Mouse (Mus musculus): ENCODE data around the gene 1110051M20Rik. TPM values are rescaled to one million over a fixed set of nuclear protein-coding genes. Genes with fewer than 3 reads are reported as not detected.

Gene 1110051M20Rik
- polyA plus RNA-seq, 1 experiment from 2014 or later, result 46.3 TPM

GRCm38 (mm10) chr2:91320559-91321529, 123.7 kb downstream of the 1110051M20Rik start:
- Histone ChIP-seq H3K27me3 (ENCODE audit: control insufficient read depth, insufficient read depth, low read length) (no peaks in the 10 kb centered on the region), H3K36me3 (ENCODE audit: control insufficient read depth, insufficient read depth, low read length) (no peaks in the 10 kb centered on the region), H3K27ac (replicated peaks in 1 of 2; ENCODE audit: control insufficient read depth in 1 of 2, insufficient read depth in 1 of 2, low read depth in 2 of 2, low read length in 2 of 2) (no peak overlapping the region), H3K4me2 (ENCODE audit: low read length) (no peak overlapping the region), H3K9ac (ENCODE audit: low read length) (no peak overlapping the region), H3K4me3 (ENCODE audit: control insufficient read depth in 1 of 2, insufficient read depth in 1 of 2, low read depth in 1 of 2, low read length in 2 of 2) (no peak overlapping the region), H3K4me1 (ENCODE audit: control insufficient read depth in 2 of 2, insufficient read depth in 2 of 2, low read length in 2 of 2) (no peaks in the 10 kb centered on the region), H3K9me3 (ENCODE audit: control insufficient read depth, low read length) (no peaks in the 10 kb centered on the region)
- WGBS, result 67% methylated on average over 10 of the region's 10 CpGs
- no peak for ATAC-seq (ENCODE audit: insufficient number of reproducible peaks, insufficient read depth, low FRiP score, low read depth)

GRCm38 (mm10) chr2:91314184-91314583, 130.3 kb downstream of the 1110051M20Rik start:
- H3K9me3 ChIP-seq (ENCODE audit: control insufficient read depth, low read length), result no peaks in the 10 kb centered on the region
- no peak overlapping the region for H3K4me3 ChIP-seq (ENCODE audit: control insufficient read depth in 1 of 2, insufficient read depth in 1 of 2, low read depth in 1 of 2, low read length in 2 of 2)
- no peaks in the 10 kb centered on the region for H3K36me3 ChIP-seq (ENCODE audit: control insufficient read depth, insufficient read depth, low read length)
- H3K27ac ChIP-seq (replicated peaks in 1 of 2; ENCODE audit: control insufficient read depth in 1 of 2, insufficient read depth in 1 of 2, low read depth in 2 of 2, low read length in 2 of 2), result no peak overlapping the region
- H3K27me3 ChIP-seq (ENCODE audit: control insufficient read depth, insufficient read depth, low read length), result no peaks in the 10 kb centered on the region
- H3K9ac ChIP-seq (ENCODE audit: low read length), result no peak overlapping the region
- H3K4me2 ChIP-seq (ENCODE audit: low read length), result no peak overlapping the region
- WGBS, result 63% methylated on average over 7 of the region's 7 CpGs
- no peaks in the 10 kb centered on the region for H3K4me1 ChIP-seq (ENCODE audit: control insufficient read depth in 2 of 2, insufficient read depth in 2 of 2, low read length in 2 of 2)
- no peak for ATAC-seq (ENCODE audit: insufficient number of reproducible peaks, insufficient read depth, low FRiP score, low read depth)

GRCm38 (mm10) chr2:91312578-91313311, 131.8 kb downstream of the 1110051M20Rik start:
- ATAC-seq (ENCODE audit: insufficient number of reproducible peaks, insufficient read depth, low FRiP score, low read depth), result no peak
- Histone ChIP-seq H3K4me1 (ENCODE audit: control insufficient read depth in 2 of 2, insufficient read depth in 2 of 2, low read length in 2 of 2) (0 out of 4 replicates have a peak, but pooled peaks cover 0 to 5% of the 10 kb centered on the region in 2 experiments), H3K9ac (ENCODE audit: low read length) (no peak overlapping the region), H3K27me3 (ENCODE audit: control insufficient read depth, insufficient read depth, low read length) (no peaks in the 10 kb centered on the region), H3K9me3 (ENCODE audit: control insufficient read depth, low read length) (no peaks in the 10 kb centered on the region), H3K27ac (replicated peaks in 1 of 2; ENCODE audit: control insufficient read depth in 1 of 2, insufficient read depth in 1 of 2, low read depth in 2 of 2, low read length in 2 of 2) (no peak overlapping the region), H3K4me2 (ENCODE audit: low read length) (no peak overlapping the region), H3K4me3 (ENCODE audit: control insufficient read depth in 1 of 2, insufficient read depth in 1 of 2, low read depth in 1 of 2, low read length in 2 of 2) (no peak overlapping the region), H3K36me3 (ENCODE audit: control insufficient read depth, insufficient read depth, low read length) (no peaks in the 10 kb centered on the region)
- WGBS, result 57% methylated on average over 10 of the region's 10 CpGs

GRCm38 (mm10) chr2:91309546-91309945, 135.0 kb downstream of the 1110051M20Rik start:
- WGBS, result 77% methylated on average over 3 of the region's 3 CpGs
- Histone ChIP-seq H3K27ac (replicated peaks in 1 of 2; ENCODE audit: control insufficient read depth in 1 of 2, insufficient read depth in 1 of 2, low read depth in 2 of 2, low read length in 2 of 2) (no peak overlapping the region), H3K9ac (ENCODE audit: low read length) (no peak overlapping the region), H3K4me3 (ENCODE audit: control insufficient read depth in 1 of 2, insufficient read depth in 1 of 2, low read depth in 1 of 2, low read length in 2 of 2) (no peak overlapping the region), H3K4me1 (ENCODE audit: control insufficient read depth in 2 of 2, insufficient read depth in 2 of 2, low read length in 2 of 2) (0 out of 4 replicates have a peak, but pooled peaks cover 0 to 5% of the 10 kb centered on the region in 2 experiments), H3K36me3 (ENCODE audit: control insufficient read depth, insufficient read depth, low read length) (no peaks in the 10 kb centered on the region), H3K27me3 (ENCODE audit: control insufficient read depth, insufficient read depth, low read length) (no peaks in the 10 kb centered on the region), H3K9me3 (ENCODE audit: control insufficient read depth, low read length) (no peaks in the 10 kb centered on the region), H3K4me2 (ENCODE audit: low read length) (no peak overlapping the region)
- ATAC-seq (ENCODE audit: insufficient number of reproducible peaks, insufficient read depth, low FRiP score, low read depth), result no peak

- Histone ChIP-seq H3K9me3 (ENCODE audit: control insufficient read depth, low read length) (no peaks in the 10 kb centered on the region), H3K4me1 (ENCODE audit: control insufficient read depth in 2 of 2, insufficient read depth in 2 of 2, low read length in 2 of 2) (0 out of 4 replicates have a peak, but pooled peaks cover 0 to 5% of the 10 kb centered on the region in 2 experiments), H3K36me3 (ENCODE audit: control insufficient read depth, insufficient read depth, low read length) (no peaks in the 10 kb centered on the region), H3K27ac (replicated peaks in 1 of 2; ENCODE audit: control insufficient read depth in 1 of 2, insufficient read depth in 1 of 2, low read depth in 2 of 2, low read length in 2 of 2) (no peak overlapping the region), H3K4me3 (ENCODE audit: control insufficient read depth in 1 of 2, insufficient read depth in 1 of 2, low read depth in 1 of 2, low read length in 2 of 2) (no peak overlapping the region), H3K9ac (ENCODE audit: low read length) (no peak overlapping the region), H3K4me2 (ENCODE audit: low read length) (no peak overlapping the region), H3K27me3 (ENCODE audit: control insufficient read depth, insufficient read depth, low read length) (no peaks in the 10 kb centered on the region)
- ATAC-seq (ENCODE audit: insufficient number of reproducible peaks, insufficient read depth, low FRiP score, low read depth), result no peak
- 40% methylated on average over 5 of the region's 5 CpGs for WGBS
Observed at GRCm38 (mm10) chr2:91308680-91309079, 135.8 kb downstream of the 1110051M20Rik start.

- no peak for ATAC-seq (ENCODE audit: insufficient number of reproducible peaks, insufficient read depth, low FRiP score, low read depth)
- Histone ChIP-seq H3K9me3 (ENCODE audit: control insufficient read depth, low read length) (no peaks in the 10 kb centered on the region), H3K27ac (replicated peaks in 1 of 2; ENCODE audit: control insufficient read depth in 1 of 2, insufficient read depth in 1 of 2, low read depth in 2 of 2, low read length in 2 of 2) (no peak overlapping the region), H3K36me3 (ENCODE audit: control insufficient read depth, insufficient read depth, low read length) (no peaks in the 10 kb centered on the region), H3K4me2 (ENCODE audit: low read length) (no peak overlapping the region), H3K4me3 (ENCODE audit: control insufficient read depth in 1 of 2, insufficient read depth in 1 of 2, low read depth in 1 of 2, low read length in 2 of 2) (no peak overlapping the region), H3K27me3 (ENCODE audit: control insufficient read depth, insufficient read depth, low read length) (no peaks in the 10 kb centered on the region), H3K9ac (ENCODE audit: low read length) (no peak overlapping the region), H3K4me1 (ENCODE audit: control insufficient read depth in 2 of 2, insufficient read depth in 2 of 2, low read length in 2 of 2) (peaks cover 0 to 11% of the 10 kb centered on the region in 2 experiments; a peak in 1 of 4 replicates)
Observed at GRCm38 (mm10) chr2:91306589-91306988, 137.9 kb downstream of the 1110051M20Rik start.

GRCm38 (mm10) chr2:91305926-91306325, 138.6 kb downstream of the 1110051M20Rik start:
- no peak overlapping the region for H3K4me3 ChIP-seq (ENCODE audit: control insufficient read depth in 1 of 2, insufficient read depth in 1 of 2, low read depth in 1 of 2, low read length in 2 of 2)
- H3K36me3 ChIP-seq (ENCODE audit: control insufficient read depth, insufficient read depth, low read length), result no peaks in the 10 kb centered on the region
- H3K27ac ChIP-seq (replicated peaks in 1 of 2; ENCODE audit: control insufficient read depth in 1 of 2, insufficient read depth in 1 of 2, low read depth in 2 of 2, low read length in 2 of 2), result no peak overlapping the region
- no peaks in the 10 kb centered on the region for H3K27me3 ChIP-seq (ENCODE audit: control insufficient read depth, insufficient read depth, low read length)
- no peaks in the 10 kb centered on the region for H3K9me3 ChIP-seq (ENCODE audit: control insufficient read depth, low read length)
- no peak overlapping the region for H3K4me2 ChIP-seq (ENCODE audit: low read length)
- WGBS, result 90% methylated on average over 9 of the region's 9 CpGs
- H3K9ac ChIP-seq (ENCODE audit: low read length), result no peak overlapping the region
- peaks cover 0 to 11% of the 10 kb centered on the region in 2 experiments; a peak in 1 of 4 replicates for H3K4me1 ChIP-seq (ENCODE audit: control insufficient read depth in 2 of 2, insufficient read depth in 2 of 2, low read length in 2 of 2)
- ATAC-seq (ENCODE audit: insufficient number of reproducible peaks, insufficient read depth, low FRiP score, low read depth), result no peak
